ENCODE assay signal across 22 mouse cellular contexts in the genomic region with DNA sequence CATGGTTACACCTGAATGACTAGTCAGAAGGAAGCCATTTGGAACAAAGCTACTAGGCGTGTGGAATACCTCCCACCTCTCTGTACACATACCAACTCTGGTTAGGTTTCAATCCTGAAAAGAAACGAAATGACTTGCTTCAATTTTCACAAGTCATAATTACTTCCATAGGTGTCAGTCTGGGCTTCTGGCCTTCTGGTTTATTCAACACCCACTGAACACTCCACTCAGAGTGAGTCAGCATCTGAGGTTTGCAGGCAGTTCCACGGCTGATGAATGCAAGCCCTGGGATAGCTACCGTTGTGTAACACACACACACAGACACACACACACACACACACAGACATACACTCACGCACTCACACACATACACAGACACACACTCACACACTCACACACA. TPM values are rescaled to one million over a fixed set of nuclear protein-coding genes. Genes with fewer than 3 reads are reported as not detected.
DNase-seq lines count a peak whose midpoint lies in the region; ATAC-seq and TF ChIP-seq lines count a peak whose summit lies in the region.
"Had no signal": no experiment of that assay in that cellular context is flagged by ENCODE, and none has a peak within 500 bp of the region (broad histone marks: within the 10 kb centered on the region; RNA-seq: fewer than 3 reads in every experiment).

No protein-coding gene starts in this region.

- no peak for TF ChIP-seq CTCF in intestine, postnatal 0 days (IDR thresholded peaks at IDR 0.05; ENCODE audit: low read depth)
- TF ChIP-seq CTCF in midbrain, postnatal 0 days (IDR thresholded peaks at IDR 0.05) = no peak

- H3K4me1 ChIP-seq in intestine, postnatal 0 days (replicated peaks; ENCODE audit: control insufficient read depth, insufficient read depth, low read length) = no peaks in the 10 kb centered on the region
- H3K4me1 ChIP-seq in midbrain, postnatal 0 days (ENCODE audit: insufficient read depth, low read length) = no peaks in the 10 kb centered on the region
- H3K4me1 ChIP-seq: heart, embryonic 15.5 days; hindbrain, embryonic 13.5 days; limb, embryonic 13.5 days had no signal

- no peaks in the 10 kb centered on the region for H3K27me3 ChIP-seq in intestine, postnatal 0 days (replicated peaks; ENCODE audit: control insufficient read depth, insufficient read depth, low read length)
- peaks cover 14% of the 10 kb centered on the region for H3K27me3 ChIP-seq in midbrain, postnatal 0 days (ENCODE audit: insufficient read depth, low read length)
- H3K27me3 ChIP-seq: heart, embryonic 15.5 days; hindbrain, embryonic 13.5 days; limb, embryonic 13.5 days had no signal

- no peak overlapping the region for H3K4me2 ChIP-seq in intestine, postnatal 0 days (replicated peaks; ENCODE audit: low read depth)
- no peak overlapping the region for H3K4me2 ChIP-seq in midbrain, postnatal 0 days (ENCODE audit: low read depth, low read length, poor library complexity, severe bottlenecking)
- H3K4me2 ChIP-seq: heart, embryonic 15.5 days; hindbrain, embryonic 13.5 days; limb, embryonic 13.5 days; midbrain, embryonic 12.5 days had no signal

- DNase-seq in 3134 (ENCODE audit: extremely low read depth, insufficient read length, low spot score) (peak; percentile 49), 3T3-L1 (ENCODE audit: low read depth, low spot score) (peak; percentile 71)
- DNase-seq in frontal cortex, postnatal 36 days (ENCODE audit: low spot score in 2 of 2) = peak; percentile 52 to 71
- DNase-seq in midbrain, postnatal 0 days (ENCODE audit: low spot score) = no peak
- DNase-seq in gastrocnemius, postnatal 4 days (ENCODE audit: low spot score in 2 of 2) = no peak
- DNase-seq: adrenal gland, postnatal 10 days; cerebellum, postnatal 14 days; gastrocnemius, postnatal 25 days; kidney, adult 11 months; kidney, postnatal 25 days; lung, postnatal 36 days had no signal

- no peak overlapping the region for H3K27ac ChIP-seq in intestine, postnatal 0 days (ENCODE audit: low read depth, low read length)
- H3K27ac ChIP-seq in midbrain, postnatal 0 days (ENCODE audit: low read depth, low read length) = no peak overlapping the region
- H3K27ac ChIP-seq: embryonic facial prominence, embryonic 10.5 days; heart, embryonic 15.5 days; hindbrain, embryonic 13.5 days; limb, embryonic 13.5 days; midbrain, embryonic 12.5 days; stomach, postnatal 0 days had no signal

- no peaks in the 10 kb centered on the region for H3K9me3 ChIP-seq in intestine, postnatal 0 days (ENCODE audit: control insufficient read depth)
- no peaks in the 10 kb centered on the region for H3K9me3 ChIP-seq in midbrain, postnatal 0 days (ENCODE audit: low read length)
- H3K9me3 ChIP-seq: embryonic facial prominence, embryonic 10.5 days; heart, embryonic 15.5 days; hindbrain, embryonic 13.5 days; limb, embryonic 13.5 days; midbrain, embryonic 12.5 days had no signal

- WGBS in intestine, postnatal 0 days = 85% methylated on average over 5 of the region's 5 CpGs
- 84% methylated on average over 5 of the region's 5 CpGs for WGBS in midbrain, postnatal 0 days

- H3K4me3 ChIP-seq in intestine, postnatal 0 days (ENCODE audit: low read depth, low read length) = no peak overlapping the region
- H3K4me3 ChIP-seq in midbrain, postnatal 0 days (ENCODE audit: low read depth, low read length) = no peak overlapping the region
- H3K4me3 ChIP-seq: embryonic facial prominence, embryonic 10.5 days; heart, embryonic 15.5 days; hindbrain, embryonic 13.5 days; limb, embryonic 13.5 days; midbrain, embryonic 12.5 days had no signal

- H3K36me3 ChIP-seq in intestine, postnatal 0 days (ENCODE audit: control insufficient read depth, insufficient read depth) = no peaks in the 10 kb centered on the region
- H3K36me3 ChIP-seq in midbrain, postnatal 0 days (ENCODE audit: insufficient read depth, low read length) = no peaks in the 10 kb centered on the region
- H3K36me3 ChIP-seq: embryonic facial prominence, embryonic 10.5 days; heart, embryonic 15.5 days; hindbrain, embryonic 13.5 days; limb, embryonic 13.5 days; midbrain, embryonic 12.5 days had no signal

- 0 out of 2 replicates have a peak, but pooled peaks have one; percentile 40 for ATAC-seq in megakaryocyte progenitor cell, adult 5-6 weeks (replicated peaks; ENCODE audit: poor library complexity)
- ATAC-seq in intestine, postnatal 0 days = no peak
- ATAC-seq in midbrain, postnatal 0 days (ENCODE audit: low FRiP score) = no peak

- no peak overlapping the region for H3K9ac ChIP-seq in intestine, postnatal 0 days (ENCODE audit: low read depth, low read length)
- no peak overlapping the region for H3K9ac ChIP-seq in midbrain, postnatal 0 days (replicated peaks; ENCODE audit: low read length, poor library complexity, severe bottlenecking)
- H3K9ac ChIP-seq: heart, embryonic 15.5 days; hindbrain, embryonic 13.5 days; limb, embryonic 13.5 days; midbrain, embryonic 12.5 days had no signal

RNA-seq across cellular contexts. Expression of gene Ccdc54, which starts 19.6 kb away (rescaled TPM):
- not detected in 2 replicates for total RNA-seq in megakaryocyte progenitor cell, adult 5-6 weeks (2015)
- total RNA-seq in megakaryocyte progenitor cell, adult 5-6 weeks (2017) = not detected in 2 replicates
- not detected in 2 replicates for polyA plus RNA-seq in intestine, postnatal 0 days (2015; fragmentation: Nextera tagmentation; extraction: Ambion mirVana)
- not detected in 2 replicates for total RNA-seq in midbrain, postnatal 0 days (2014; rRNA removed)
- not detected in 2 replicates for polyA plus RNA-seq in midbrain, postnatal 0 days (2015; fragmentation: Nextera tagmentation; extraction: Ambion mirVana)
- total RNA-seq in gastrocnemius, postnatal 4 days (2021) = not detected
- total RNA-seq: adrenal gland, postnatal 10 days; gastrocnemius, postnatal 25 days had no signal
- polyA plus RNA-seq: embryonic facial prominence, embryonic 10.5 days; forebrain, embryonic 11.5 days; heart, embryonic 15.5 days; hindbrain, embryonic 13.5 days; limb, embryonic 13.5 days; liver, embryonic 16.5 days; midbrain, embryonic 12.5 days; spleen, adult 2 months; stomach, postnatal 0 days had no signal

Comparison
In these comparisons a context has a peak if more than half of its experiments do, and no peak if none do; other contexts are left out.
1. DNase-seq: peak in 3134 (single experiment), 3T3-L1 (single experiment) and frontal cortex, postnatal 36 days (2 of 2); none in midbrain, postnatal 0 days (single experiment) and gastrocnemius, postnatal 4 days (0 of 2).